Mouse (Mus musculus) small intestine, adult 10 weeks (tissue): ENCODE data around the gene Olfr1154. TPM values are rescaled to one million over a fixed set of nuclear protein-coding genes. Genes with fewer than 3 reads are reported as not detected.

Experiments used
- polyA plus RNA-seq: library from polyadenylated mRNA; stranded (reverse); fragments of 350-450 nt; fragmentation: Illumina TruSeq; extraction: RNeasy Lipid Tissue Mini Kit (QIAGEN cat#74804); gene quantifications from one replicate; pipeline ENCODE4 v1.2.3, GENCODE M21; 2014; ENCODE audit warnings: low replicate concordance

Gene Olfr1154
- polyA plus RNA-seq, result not detected

GRCm38 (mm10) chr2:87905066-87905465, at the start of gene Olfr1154:
Olfr1154 (minus strand) TSS chr2:87905166.

DNA sequence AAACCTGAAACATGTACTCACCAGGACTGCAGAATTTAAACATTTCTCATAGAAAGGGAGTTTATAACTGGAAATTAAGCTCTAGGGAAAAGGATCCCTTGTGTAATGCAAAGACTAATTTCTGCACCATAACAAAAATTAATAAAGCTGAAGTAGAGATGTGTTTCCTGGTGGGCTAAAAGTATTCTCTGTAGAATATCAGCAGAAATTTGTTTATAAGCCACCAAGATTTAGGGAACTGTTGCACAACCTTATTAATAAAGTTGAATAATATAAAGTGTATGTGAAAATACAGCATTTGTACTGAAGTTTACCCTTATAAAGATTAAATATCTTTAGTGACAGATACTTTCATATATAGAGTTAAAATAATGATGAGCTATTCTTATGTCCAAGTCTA, 48.0 kb upstream of the Olfr1154 start, which contains the start of gene Olfr1156:
Olfr1156 (minus strand) TSS at position 101 of the 400 bp plus-strand sequence.

GRCm38 (mm10) chr2:87945037-87945436, 40.1 kb upstream of the Olfr1154 start, which contains the start of gene Olfr1155:
Olfr1155 (minus strand) TSS chr2:87945137.

GRCm38 (mm10) chr2:87894662-87895061, 10.3 kb downstream of the Olfr1154 start, which contains the start of gene Olfr1153:
Olfr1153 (plus strand) TSS chr2:87894962.

DNA sequence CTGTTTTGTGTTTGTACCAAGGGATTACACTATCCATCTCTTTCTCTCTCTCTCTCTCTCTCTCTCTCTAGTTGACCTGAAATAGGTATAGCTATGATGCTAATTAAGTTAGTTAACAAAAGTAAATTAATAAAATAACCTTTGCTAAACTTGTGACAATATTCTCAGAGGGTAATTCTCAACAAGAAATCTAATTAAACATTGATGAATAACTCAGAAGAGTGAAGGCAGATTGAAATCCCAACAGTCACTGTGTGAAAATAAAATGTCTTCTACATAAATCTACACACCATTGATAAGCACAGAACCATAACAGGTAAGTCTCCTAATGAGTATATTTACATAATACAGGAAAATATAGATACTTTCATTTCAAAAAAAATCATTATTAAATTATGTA, 38.8 kb downstream of the Olfr1154 start, which contains the start of gene Olfr1152:
Olfr1152 (plus strand) TSS at position 301 of the 400 bp plus-strand sequence.

DNA sequence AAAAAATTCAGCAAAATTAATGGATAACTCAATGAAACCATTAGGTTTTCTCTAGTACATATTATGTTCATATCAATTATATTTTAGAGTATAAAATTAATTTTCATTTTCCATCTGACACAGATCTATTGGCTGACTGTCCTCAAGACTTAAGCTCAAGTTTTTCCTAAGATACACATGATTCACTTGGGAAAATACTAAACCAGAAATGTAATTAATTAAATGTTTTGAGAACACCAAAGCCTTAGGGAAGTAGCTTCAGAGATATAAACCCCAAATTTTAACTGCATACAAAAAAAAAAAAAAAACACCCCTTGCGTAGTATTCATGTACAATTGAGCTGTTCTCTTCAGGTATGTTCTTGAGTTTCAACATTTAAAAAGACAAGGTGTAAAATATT, 49.4 kb downstream of the Olfr1154 start, which contains the start of gene Olfr1151:
Olfr1151 (plus strand) TSS at position 301 of the 400 bp plus-strand sequence.

Other genes with a start within 250 kb of the Olfr1154 start
- not detected for gene Olfr1134, start 246.7 kb downstream of the Olfr1154 start, polyA plus RNA-seq
- gene Olfr1135, start 231.5 kb downstream of the Olfr1154 start, polyA plus RNA-seq, result not detected
- not detected for gene Olfr1136, start 211.2 kb downstream of the Olfr1154 start, polyA plus RNA-seq
- not detected for gene Olfr1137, start 192.0 kb downstream of the Olfr1154 start, polyA plus RNA-seq
- not detected for gene Olfr1138, start 165.2 kb downstream of the Olfr1154 start, polyA plus RNA-seq
- not detected for gene Olfr1140, start 161.4 kb downstream of the Olfr1154 start, polyA plus RNA-seq
- gene Olfr1141, start 151.2 kb downstream of the Olfr1154 start, polyA plus RNA-seq, result not detected
- not detected for gene Olfr152, start 125.7 kb downstream of the Olfr1154 start, polyA plus RNA-seq
- not detected for gene Olfr1143, start 104.6 kb downstream of the Olfr1154 start, polyA plus RNA-seq
- not detected for gene Olfr1145, start 95.3 kb downstream of the Olfr1154 start, polyA plus RNA-seq
- gene Olfr1148, start 74.6 kb downstream of the Olfr1154 start, polyA plus RNA-seq, result not detected
- gene Olfr1150-ps1, start 61.2 kb downstream of the Olfr1154 start, polyA plus RNA-seq, result not detected
- gene Olfr1151, start 49.3 kb downstream of the Olfr1154 start, polyA plus RNA-seq, result not detected
- gene Olfr1152, start 38.7 kb downstream of the Olfr1154 start, polyA plus RNA-seq, result not detected
- gene Olfr1153, start 10.2 kb downstream of the Olfr1154 start, polyA plus RNA-seq, result not detected
- gene Olfr1155, start 40.0 kb upstream of the Olfr1154 start, polyA plus RNA-seq, result not detected
- gene Olfr1156, start 47.9 kb upstream of the Olfr1154 start, polyA plus RNA-seq, result not detected
- gene Olfr1157, start 63.1 kb upstream of the Olfr1154 start, polyA plus RNA-seq, result not detected
- not detected for gene Olfr74, start 69.5 kb upstream of the Olfr1154 start, polyA plus RNA-seq
- not detected for gene Olfr1158, start 84.9 kb upstream of the Olfr1154 start, polyA plus RNA-seq
- gene Olfr1160, start 103.1 kb upstream of the Olfr1154 start, polyA plus RNA-seq, result not detected
- gene Olfr1161, start 117.6 kb upstream of the Olfr1154 start, polyA plus RNA-seq, result not detected
- gene Olfr73, start 132.5 kb upstream of the Olfr1154 start, polyA plus RNA-seq, result not detected
- gene Olfr1162, start 146.0 kb upstream of the Olfr1154 start, polyA plus RNA-seq, result not detected
- not detected for gene Olfr1163, start 166.7 kb upstream of the Olfr1154 start, polyA plus RNA-seq
- not detected for gene Olfr1164, start 188.8 kb upstream of the Olfr1154 start, polyA plus RNA-seq
- not detected for gene Olfr1166, start 223.1 kb upstream of the Olfr1154 start, polyA plus RNA-seq